Mouse (Mus musculus): ENCODE measurements around the gene 1700125H20Rik. TPM values are rescaled to one million over a fixed set of nuclear protein-coding genes. Genes with fewer than 3 reads are reported as not detected.
A peak's percentile ranks its signal among the peaks of the same experiment; 100 is the strongest.

The 1700125H20Rik gene
- polyA plus RNA-seq, 1 experiment from 2014 or later, result not detected

- Histone ChIP-seq H3K27me3 (replicated peaks; ENCODE audit: control insufficient read depth, insufficient read depth, low read length) (no peaks in the 10 kb centered on the region), H3K9me3 (ENCODE audit: control insufficient read depth, low read length) (no peaks in the 10 kb centered on the region), H3K9ac (ENCODE audit: low read depth, low read length) (peak overlapping the region; percentile 70), H3K4me2 (ENCODE audit: low read depth, low read length) (peak overlapping the region; percentile 80), H3K4me1 (ENCODE audit: control insufficient read depth, insufficient read depth, low read length) (peaks cover 4% of the 10 kb centered on the region; the same call in 1 of the 2 replicates), H3K4me3 (ENCODE audit: low read length) (peak overlapping the region; percentile 50), H3K36me3 (ENCODE audit: control insufficient read depth, insufficient read depth, low read length) (no peaks in the 10 kb centered on the region), H3K27ac (ENCODE audit: low read length) (no peak overlapping the region; the same call in 1 of the 2 replicates)
- peak; percentile 87 for ATAC-seq
- 2% methylated on average over 20 of the region's 20 CpGs for WGBS
Measured at GRCm38 (mm10) chr11:85182617-85183283, 12.5 kb downstream of the 1700125H20Rik start.

GRCm38 (mm10) chr11:85183284-85183779 lies 13.1 kb downstream of the 1700125H20Rik start:
- H3K4me2 ChIP-seq (ENCODE audit: low read depth, low read length), result peak overlapping the region; percentile 80
- peak overlapping the region; percentile 50 for H3K4me3 ChIP-seq (ENCODE audit: low read length)
- H3K4me1 ChIP-seq (ENCODE audit: control insufficient read depth, insufficient read depth, low read length), result peaks cover 4% of the 10 kb centered on the region; the same call in 1 of the 2 replicates
- no peak; the same call in 1 of the 2 replicates for ATAC-seq
- H3K9ac ChIP-seq (ENCODE audit: low read depth, low read length), result peak overlapping the region; percentile 70
- no peaks in the 10 kb centered on the region for H3K9me3 ChIP-seq (ENCODE audit: control insufficient read depth, low read length)
- H3K36me3 ChIP-seq (ENCODE audit: control insufficient read depth, insufficient read depth, low read length), result no peaks in the 10 kb centered on the region
- H3K27ac ChIP-seq (ENCODE audit: low read length), result no peak overlapping the region; the same call in 1 of the 2 replicates
- H3K27me3 ChIP-seq (replicated peaks; ENCODE audit: control insufficient read depth, insufficient read depth, low read length), result no peaks in the 10 kb centered on the region
- WGBS, result 19% methylated on average over 13 of the region's 13 CpGs

- no peak overlapping the region for H3K4me3 ChIP-seq (ENCODE audit: low read length)
- no peak overlapping the region for H3K9ac ChIP-seq (ENCODE audit: low read depth, low read length)
- no peak overlapping the region for H3K4me2 ChIP-seq (ENCODE audit: low read depth, low read length)
- no peak overlapping the region for H3K27ac ChIP-seq (ENCODE audit: low read length)
- 70% methylated on average over 5 of the region's 5 CpGs for WGBS
- no peaks in the 10 kb centered on the region for H3K36me3 ChIP-seq (ENCODE audit: control insufficient read depth, insufficient read depth, low read length)
- no peak for ATAC-seq
- no peaks in the 10 kb centered on the region for H3K9me3 ChIP-seq (ENCODE audit: control insufficient read depth, low read length)
- peaks cover 4% of the 10 kb centered on the region; the same call in 1 of the 2 replicates for H3K4me1 ChIP-seq (ENCODE audit: control insufficient read depth, insufficient read depth, low read length)
- H3K27me3 ChIP-seq (replicated peaks; ENCODE audit: control insufficient read depth, insufficient read depth, low read length), result no peaks in the 10 kb centered on the region
Measured at GRCm38 (mm10) chr11:85184082-85184481, 13.9 kb downstream of the 1700125H20Rik start.

GRCm38 (mm10) chr11:85184839-85185238 lies 14.6 kb downstream of the 1700125H20Rik start:
- no peak overlapping the region for H3K27ac ChIP-seq (ENCODE audit: low read length)

GRCm38 (mm10) chr11:85189110-85189509 lies 18.9 kb downstream of the 1700125H20Rik start:
- Histone ChIP-seq H3K4me2 (ENCODE audit: low read depth, low read length) (no peak overlapping the region), H3K9ac (ENCODE audit: low read depth, low read length) (no peak overlapping the region), H3K36me3 (ENCODE audit: control insufficient read depth, insufficient read depth, low read length) (peaks cover 12% of the 10 kb centered on the region; the same call in 1 of the 2 replicates), H3K4me1 (ENCODE audit: control insufficient read depth, insufficient read depth, low read length) (no peaks in the 10 kb centered on the region), H3K4me3 (ENCODE audit: low read length) (no peak overlapping the region), H3K27me3 (replicated peaks; ENCODE audit: control insufficient read depth, insufficient read depth, low read length) (no peaks in the 10 kb centered on the region), H3K27ac (ENCODE audit: low read length) (no peak overlapping the region), H3K9me3 (ENCODE audit: control insufficient read depth, low read length) (no peaks in the 10 kb centered on the region)
- ATAC-seq, result no peak
- 93% methylated on average over 4 of the region's 4 CpGs for WGBS

More at GRCm38 (mm10) chr11:85184839-85185238, 14.6 kb downstream of the 1700125H20Rik start:
- no peak for ATAC-seq
- H3K4me3 ChIP-seq (ENCODE audit: low read length), result no peak overlapping the region
- H3K4me1 ChIP-seq (ENCODE audit: control insufficient read depth, insufficient read depth, low read length), result peaks cover 4% of the 10 kb centered on the region; the same call in 1 of the 2 replicates
- WGBS, result 87% methylated on average over 6 of the region's 6 CpGs
- H3K9ac ChIP-seq (ENCODE audit: low read depth, low read length), result no peak overlapping the region
- no peaks in the 10 kb centered on the region for H3K27me3 ChIP-seq (replicated peaks; ENCODE audit: control insufficient read depth, insufficient read depth, low read length)
- no peaks in the 10 kb centered on the region for H3K9me3 ChIP-seq (ENCODE audit: control insufficient read depth, low read length)
- H3K4me2 ChIP-seq (ENCODE audit: low read depth, low read length), result no peak overlapping the region
- H3K36me3 ChIP-seq (ENCODE audit: control insufficient read depth, insufficient read depth, low read length), result no peaks in the 10 kb centered on the region

- H3K9ac ChIP-seq (ENCODE audit: low read depth, low read length), result no peak overlapping the region
- H3K4me1 ChIP-seq (ENCODE audit: control insufficient read depth, insufficient read depth, low read length), result no peaks in the 10 kb centered on the region
- WGBS, result 95% methylated on average over 12 of the region's 12 CpGs
- H3K27ac ChIP-seq (ENCODE audit: low read length), result no peak overlapping the region
- no peaks in the 10 kb centered on the region for H3K27me3 ChIP-seq (replicated peaks; ENCODE audit: control insufficient read depth, insufficient read depth, low read length)
- H3K36me3 ChIP-seq (ENCODE audit: control insufficient read depth, insufficient read depth, low read length), result peaks cover 15% of the 10 kb centered on the region; the same call in 1 of the 2 replicates
- H3K4me2 ChIP-seq (ENCODE audit: low read depth, low read length), result no peak overlapping the region
- H3K9me3 ChIP-seq (ENCODE audit: control insufficient read depth, low read length), result no peaks in the 10 kb centered on the region
- ATAC-seq, result no peak
- H3K4me3 ChIP-seq (ENCODE audit: low read length), result no peak overlapping the region
Measured at GRCm38 (mm10) chr11:85190741-85191140, 20.5 kb downstream of the 1700125H20Rik start.

GRCm38 (mm10) chr11:85194206-85194605 lies 24.0 kb downstream of the 1700125H20Rik start:
- WGBS, result 92% methylated on average over 11 of the region's 11 CpGs
- no peaks in the 10 kb centered on the region for H3K27me3 ChIP-seq (replicated peaks; ENCODE audit: control insufficient read depth, insufficient read depth, low read length)
- H3K4me3 ChIP-seq (ENCODE audit: low read length), result no peak overlapping the region
- peaks cover 17% of the 10 kb centered on the region; the same call in 1 of the 2 replicates for H3K36me3 ChIP-seq (ENCODE audit: control insufficient read depth, insufficient read depth, low read length)
- H3K27ac ChIP-seq (ENCODE audit: low read length), result no peak overlapping the region
- H3K9ac ChIP-seq (ENCODE audit: low read depth, low read length), result no peak overlapping the region
- no peak for ATAC-seq
- H3K9me3 ChIP-seq (ENCODE audit: control insufficient read depth, low read length), result no peaks in the 10 kb centered on the region
- no peaks in the 10 kb centered on the region for H3K4me1 ChIP-seq (ENCODE audit: control insufficient read depth, insufficient read depth, low read length)
- no peak overlapping the region for H3K4me2 ChIP-seq (ENCODE audit: low read depth, low read length)

- Histone ChIP-seq H3K9me3 (ENCODE audit: control insufficient read depth, low read length) (no peaks in the 10 kb centered on the region), H3K9ac (ENCODE audit: low read depth, low read length) (no peak overlapping the region), H3K36me3 (ENCODE audit: control insufficient read depth, insufficient read depth, low read length) (peaks cover 21% of the 10 kb centered on the region; the same call in 1 of the 2 replicates), H3K27me3 (replicated peaks; ENCODE audit: control insufficient read depth, insufficient read depth, low read length) (no peaks in the 10 kb centered on the region), H3K4me2 (ENCODE audit: low read depth, low read length) (no peak overlapping the region), H3K4me3 (ENCODE audit: low read length) (no peak overlapping the region), H3K4me1 (ENCODE audit: control insufficient read depth, insufficient read depth, low read length) (no peaks in the 10 kb centered on the region), H3K27ac (ENCODE audit: low read length) (no peak overlapping the region)
- ATAC-seq, result no peak
- 89% methylated on average over 9 of the region's 9 CpGs for WGBS
Measured at GRCm38 (mm10) chr11:85196046-85196445, 25.8 kb downstream of the 1700125H20Rik start.

- WGBS, result 77% methylated on average over 2 of the region's 2 CpGs
- H3K36me3 ChIP-seq (ENCODE audit: control insufficient read depth, insufficient read depth, low read length), result peaks cover 15% of the 10 kb centered on the region; the same call in 1 of the 2 replicates
- no peak for ATAC-seq
Measured at GRCm38 (mm10) chr11:85198906-85199305, 28.7 kb downstream of the 1700125H20Rik start.

More at GRCm38 (mm10) chr11:85198906-85199305, 28.7 kb downstream of the 1700125H20Rik start:
- Histone ChIP-seq H3K4me3 (ENCODE audit: low read length) (no peak overlapping the region), H3K9ac (ENCODE audit: low read depth, low read length) (no peak overlapping the region), H3K27me3 (replicated peaks; ENCODE audit: control insufficient read depth, insufficient read depth, low read length) (no peaks in the 10 kb centered on the region), H3K27ac (ENCODE audit: low read length) (no peak overlapping the region), H3K4me1 (ENCODE audit: control insufficient read depth, insufficient read depth, low read length) (no peaks in the 10 kb centered on the region), H3K9me3 (ENCODE audit: control insufficient read depth, low read length) (no peaks in the 10 kb centered on the region), H3K4me2 (ENCODE audit: low read depth, low read length) (no peak overlapping the region)
